Mouse (Mus musculus) right cerebral cortex, postnatal 25 days (tissue): Measurements from ENCODE around the gene Aldh1l1.
"Not testable (repeated sequence)": the region's sequence is repeated elsewhere in the genome, so short reads cannot be mapped to it uniquely, and the experiment has no call there.

Experiments used
- DNase-seq: peaks from one replicate; pipeline ENCODE4 v3.0.0; 2022

Aldh1l1 gene

GRCm38 (mm10) chr6:90625207-90625994 is 139.2 kb downstream of the Aldh1l1 start:
- no peak for DNase-seq

- no peak for DNase-seq
These were observed 141.3 kb downstream of the Aldh1l1 start for GRCm38 (mm10) chr6:90627556-90627955.

- no peak for DNase-seq
These were observed 143.3 kb downstream of the Aldh1l1 start for GRCm38 (mm10) chr6:90629506-90629905.

- DNase-seq, result no peak
These were observed 144.2 kb downstream of the Aldh1l1 start for GRCm38 (mm10) chr6:90630427-90630826.

GRCm38 (mm10) chr6:90632526-90632925 is 146.3 kb downstream of the Aldh1l1 start:
- DNase-seq, result not testable (repeated sequence)

GRCm38 (mm10) chr6:90635081-90635480 is 148.9 kb downstream of the Aldh1l1 start:
- DNase-seq, result no peak

- no peak for DNase-seq
These were observed 149.4 kb downstream of the Aldh1l1 start for GRCm38 (mm10) chr6:90635611-90636010.

GRCm38 (mm10) chr6:90643057-90643456 is 156.8 kb downstream of the Aldh1l1 start:
- DNase-seq, result no peak

GRCm38 (mm10) chr6:90644965-90645364 is 158.7 kb downstream of the Aldh1l1 start:
- DNase-seq, result no peak

GRCm38 (mm10) chr6:90648391-90648790 is 162.2 kb downstream of the Aldh1l1 start:
- no peak for DNase-seq

- DNase-seq, result no peak
These were observed 163.1 kb downstream of the Aldh1l1 start for GRCm38 (mm10) chr6:90649279-90649678.
